Mouse (Mus musculus) embryonic facial prominence, embryonic 12.5 days (tissue): ENCODE data around the gene Ush2a. TPM values are rescaled to one million over a fixed set of nuclear protein-coding genes. Genes with fewer than 3 reads are reported as not detected.

ENCODE experiments used
- ATAC-seq: fragments of 200-750 bp; cut with Nextera tagmentation; 2 replicates; pipeline ENCODE4 v1.8.0; 2017; ENCODE audit not compliant: insufficient number of reproducible peaks, insufficient read depth, low FRiP score, low TSS enrichment
- H3K27ac ChIP-seq: fragments of 300-500 bp; sonication (generic); 2 replicates; pipeline ENCODE4 v1.5.1; 2016; ENCODE audit warnings: mild to moderate bottlenecking
- H3K27me3 ChIP-seq: fragments of 300-500 bp; sonication (generic); 2 replicates; pipeline ENCODE4 v1.6.1; 2016; ENCODE audit warnings: mild to moderate bottlenecking, moderate library complexity
- H3K36me3 ChIP-seq: fragments of 300-500 bp; sonication (generic); 2 replicates; pipeline ENCODE4 v1.6.1; 2016; ENCODE audit warnings: mild to moderate bottlenecking
- H3K4me1 ChIP-seq: fragments of 300-500 bp; sonication (generic); 2 replicates; pipeline ENCODE4 v1.6.1; 2016
- H3K4me2 ChIP-seq: fragments of 300-500 bp; sonication (generic); replicated peaks from 2 replicates; pipeline ENCODE4 v1.6.1; 2016; ENCODE audit warnings: mild to moderate bottlenecking, moderate library complexity
- H3K4me3 ChIP-seq: fragments of 300-500 bp; sonication (generic); 2 replicates; pipeline ENCODE4 v1.5.1; 2016; ENCODE audit warnings: mild to moderate bottlenecking
- H3K9ac ChIP-seq: fragments of 300-500 bp; sonication (generic); 2 replicates; pipeline ENCODE4 v1.6.1; 2016; ENCODE audit warnings: mild to moderate bottlenecking, moderate library complexity
- H3K9me3 ChIP-seq: fragments of 300-500 bp; sonication (generic); 2 replicates; pipeline ENCODE4 v1.6.1; 2016; ENCODE audit warnings: mild to moderate bottlenecking, moderate library complexity
- WGBS: fragments of 180-500 bp; shearing (Covaris S2); methylation state at CpG from one replicate; pipeline ENCODE4 v1.1.7; 2016; 5-methylcytosine and 5-hydroxymethylcytosine counted together
- polyA plus RNA-seq: library from polyadenylated mRNA; unstranded; fragments of >200 nt; fragmentation: Nextera tagmentation; extraction: Ambion mirVana; gene quantifications from 2 replicates; pipeline ENCODE4 v1.2.1, GENCODE M21; 2016

Ush2a gene
- polyA plus RNA-seq, 1 experiment from 2014 or later: 0.05 TPM

GRCm38 (mm10) chr1:188633736-188634135, 371.9 kb downstream of the Ush2a start:
- no peak; the same call in 1 of the 2 replicates for ATAC-seq
- no peak overlapping the region for H3K27ac ChIP-seq
- H3K36me3 ChIP-seq: no peaks in the 10 kb centered on the region
- peaks cover 2% of the 10 kb centered on the region; the same call in 1 of the 2 replicates for H3K4me1 ChIP-seq
- no peak overlapping the region for H3K9ac ChIP-seq
- 53% methylated on average over 4 of the region's 4 CpGs for WGBS
- H3K4me3 ChIP-seq: no peak overlapping the region
- H3K4me2 ChIP-seq: no peak overlapping the region
- H3K9me3 ChIP-seq: no peaks in the 10 kb centered on the region
- no peaks in the 10 kb centered on the region for H3K27me3 ChIP-seq

- ATAC-seq: no peak
- H3K4me1 ChIP-seq: no peaks in the 10 kb centered on the region
- H3K27ac ChIP-seq: no peak overlapping the region
Observed at GRCm38 (mm10) chr1:188639666-188640065, 377.8 kb downstream of the Ush2a start.

GRCm38 (mm10) chr1:188643156-188643555, 381.3 kb downstream of the Ush2a start:
- H3K9me3 ChIP-seq: no peaks in the 10 kb centered on the region
- no peak overlapping the region for H3K27ac ChIP-seq
- H3K9ac ChIP-seq: no peak overlapping the region
- no peak overlapping the region for H3K4me2 ChIP-seq
- no peaks in the 10 kb centered on the region for H3K4me1 ChIP-seq
- no peak for ATAC-seq
- H3K27me3 ChIP-seq: no peaks in the 10 kb centered on the region
- 80% methylated on average over 3 of the region's 3 CpGs for WGBS
- no peaks in the 10 kb centered on the region for H3K36me3 ChIP-seq
- no peak overlapping the region for H3K4me3 ChIP-seq

More at GRCm38 (mm10) chr1:188639666-188640065, 377.8 kb downstream of the Ush2a start:
- no peaks in the 10 kb centered on the region for H3K9me3 ChIP-seq
- no peak overlapping the region for H3K4me2 ChIP-seq
- no peaks in the 10 kb centered on the region for H3K36me3 ChIP-seq
- no peak overlapping the region for H3K4me3 ChIP-seq
- no peaks in the 10 kb centered on the region for H3K27me3 ChIP-seq
- no peak overlapping the region for H3K9ac ChIP-seq

- no peak overlapping the region for H3K4me3 ChIP-seq
- no peak overlapping the region for H3K9ac ChIP-seq
- no peak overlapping the region for H3K27ac ChIP-seq
- no peaks in the 10 kb centered on the region for H3K27me3 ChIP-seq
- no peaks in the 10 kb centered on the region for H3K4me1 ChIP-seq
- no peaks in the 10 kb centered on the region for H3K36me3 ChIP-seq
- H3K4me2 ChIP-seq: no peak overlapping the region
- no peak for ATAC-seq
- H3K9me3 ChIP-seq: no peaks in the 10 kb centered on the region
- WGBS: 85% methylated on average over 3 of the region's 3 CpGs
Observed at GRCm38 (mm10) chr1:188653001-188653400, 391.2 kb downstream of the Ush2a start.

GRCm38 (mm10) chr1:188656121-188656520, 394.3 kb downstream of the Ush2a start:
- no peak for ATAC-seq
- H3K27me3 ChIP-seq: no peaks in the 10 kb centered on the region
- H3K4me2 ChIP-seq: no peak overlapping the region
- no peaks in the 10 kb centered on the region for H3K9me3 ChIP-seq
- H3K27ac ChIP-seq: no peak overlapping the region
- no peaks in the 10 kb centered on the region for H3K36me3 ChIP-seq
- H3K4me1 ChIP-seq: peaks cover 10% of the 10 kb centered on the region; the same call in 1 of the 2 replicates
- 74% methylated on average over 12 of the region's 12 CpGs for WGBS
- H3K4me3 ChIP-seq: no peak overlapping the region
- H3K9ac ChIP-seq: no peak overlapping the region

- Histone ChIP-seq H3K4me1 (peaks cover 15% of the 10 kb centered on the region; the same call in 1 of the 2 replicates), H3K36me3 (no peaks in the 10 kb centered on the region), H3K4me3 (no peak overlapping the region), H3K27me3 (no peaks in the 10 kb centered on the region), H3K9me3 (no peaks in the 10 kb centered on the region), H3K27ac (no peak overlapping the region), H3K9ac (no peak overlapping the region), H3K4me2 (no peak overlapping the region)
- ATAC-seq: no peak
- 30% methylated on average over 3 of the region's 3 CpGs for WGBS
Observed at GRCm38 (mm10) chr1:188659159-188659558, 397.3 kb downstream of the Ush2a start.

- H3K4me3 ChIP-seq: peak overlapping the region; percentile 20
Observed at GRCm38 (mm10) chr1:188660339-188660738, 398.5 kb downstream of the Ush2a start.

GRCm38 (mm10) chr1:188660882-188661281, 399.1 kb downstream of the Ush2a start:
- Histone ChIP-seq H3K4me3 (peak overlapping the region; percentile 20), H3K9me3 (no peaks in the 10 kb centered on the region), H3K4me2 (peak overlapping the region; percentile 48), H3K27ac (peak overlapping the region; percentile 54; the same call in 1 of the 2 replicates), H3K9ac (no peak overlapping the region), H3K27me3 (no peaks in the 10 kb centered on the region), H3K4me1 (peaks cover 15% of the 10 kb centered on the region; the same call in 1 of the 2 replicates), H3K36me3 (no peaks in the 10 kb centered on the region)
- no peak for ATAC-seq
- under 1% methylated on average over 8 of the region's 8 CpGs for WGBS

More at GRCm38 (mm10) chr1:188660339-188660738, 398.5 kb downstream of the Ush2a start:
- peak overlapping the region; percentile 48 for H3K4me2 ChIP-seq
- WGBS: 5% methylated on average over 3 of the region's 3 CpGs
- peaks cover 15% of the 10 kb centered on the region; the same call in 1 of the 2 replicates for H3K4me1 ChIP-seq
- H3K36me3 ChIP-seq: no peaks in the 10 kb centered on the region
- peak overlapping the region; percentile 54; the same call in 1 of the 2 replicates for H3K27ac ChIP-seq
- H3K27me3 ChIP-seq: no peaks in the 10 kb centered on the region
- H3K9ac ChIP-seq: no peak overlapping the region
- 0 out of 2 replicates have a peak, but pooled peaks have one; percentile 60 for ATAC-seq
- H3K9me3 ChIP-seq: no peaks in the 10 kb centered on the region

- Histone ChIP-seq H3K4me1 (no peaks in the 10 kb centered on the region), H3K4me3 (no peak overlapping the region), H3K36me3 (no peaks in the 10 kb centered on the region), H3K9ac (no peak overlapping the region), H3K9me3 (no peaks in the 10 kb centered on the region), H3K27ac (no peak overlapping the region), H3K27me3 (no peaks in the 10 kb centered on the region), H3K4me2 (no peak overlapping the region)
- 68% methylated on average over 8 of the region's 8 CpGs for WGBS
- no peak for ATAC-seq
Observed at GRCm38 (mm10) chr1:188667460-188667859, 405.6 kb downstream of the Ush2a start.

GRCm38 (mm10) chr1:188668513-188668912, 406.7 kb downstream of the Ush2a start:
- no peak for ATAC-seq
- Histone ChIP-seq H3K9ac (no peak overlapping the region), H3K27me3 (no peaks in the 10 kb centered on the region), H3K4me3 (no peak overlapping the region), H3K9me3 (no peaks in the 10 kb centered on the region), H3K36me3 (no peaks in the 10 kb centered on the region), H3K4me2 (no peak overlapping the region), H3K27ac (no peak overlapping the region), H3K4me1 (no peaks in the 10 kb centered on the region)
- WGBS: 66% methylated on average over 12 of the region's 12 CpGs

- H3K9me3 ChIP-seq: no peaks in the 10 kb centered on the region
- no peak for ATAC-seq
Observed at GRCm38 (mm10) chr1:188672871-188673270, 411.0 kb downstream of the Ush2a start.

GRCm38 (mm10) chr1:188674640-188675510, 413.1 kb downstream of the Ush2a start:
- Histone ChIP-seq H3K27me3 (no peaks in the 10 kb centered on the region), H3K9me3 (no peaks in the 10 kb centered on the region), H3K36me3 (no peaks in the 10 kb centered on the region), H3K9ac (no peak overlapping the region), H3K27ac (no peak overlapping the region), H3K4me1 (no peaks in the 10 kb centered on the region), H3K4me3 (no peak overlapping the region), H3K4me2 (no peak overlapping the region)
- no peak for ATAC-seq
- WGBS: 62% methylated on average over 8 of the region's 8 CpGs

More at GRCm38 (mm10) chr1:188672871-188673270, 411.0 kb downstream of the Ush2a start:
- Histone ChIP-seq H3K4me1 (no peaks in the 10 kb centered on the region), H3K36me3 (no peaks in the 10 kb centered on the region), H3K27ac (no peak overlapping the region), H3K4me3 (no peak overlapping the region), H3K4me2 (no peak overlapping the region), H3K27me3 (no peaks in the 10 kb centered on the region), H3K9ac (no peak overlapping the region)
- 64% methylated on average over 12 of the region's 12 CpGs for WGBS
